Mouse (Mus musculus) splenic B cell, adult 2 months (primary cell): ENCODE results near the gene Tmem35b.
"Not testable (repeated sequence)": the region's sequence is repeated elsewhere in the genome, so short reads cannot be mapped to it uniquely, and the experiment has no call there.

ENCODE experiments used
- DNase-seq: peaks from one replicate; pipeline ENCODE4 v3.0.0-alpha.2; 2011; ENCODE audit warnings: low read depth, low spot score
- H3K27me3 ChIP-seq: 2 replicates; pipeline ENCODE4 v1.6.1; 2012; ENCODE audit warnings: mild to moderate bottlenecking, low read length, moderate library complexity, mixed read lengths; ENCODE audit not compliant: control insufficient read depth, poor library complexity, insufficient read depth, severe bottlenecking
- H3K36me3 ChIP-seq: 2 replicates; pipeline ENCODE4 v1.6.1; 2012; ENCODE audit warnings: mild to moderate bottlenecking, low read length, moderate library complexity, mixed read lengths; ENCODE audit not compliant: control insufficient read depth, poor library complexity, insufficient read depth, severe bottlenecking

Gene Tmem35b

GRCm38 (mm10) chr4:127123391-127123790 is at the start of gene Tmem35b:
Tmem35b (plus strand) TSS chr4:127123691.
- no peak for DNase-seq
- H3K36me3 ChIP-seq: no peaks in the 10 kb centered on the region
- no peaks in the 10 kb centered on the region for H3K27me3 ChIP-seq

GRCm38 (mm10) chr4:127074915-127075314 is 48.6 kb upstream of the Tmem35b start:
- H3K36me3 ChIP-seq: no peaks in the 10 kb centered on the region
- peaks cover 2% of the 10 kb centered on the region; the same call in 1 of the 2 replicates for H3K27me3 ChIP-seq
- DNase-seq: peak; percentile 25

- DNase-seq: peak; percentile 97
- Histone ChIP-seq H3K27me3 (peaks cover 2% of the 10 kb centered on the region; the same call in 1 of the 2 replicates), H3K36me3 (no peaks in the 10 kb centered on the region)
Observed at GRCm38 (mm10) chr4:127076875-127077548, 46.5 kb upstream of the Tmem35b start, which contains the start of gene Zmym6. Zmym6 (plus strand) TSS chr4:127077383.

GRCm38 (mm10) chr4:127080806-127081205 is 42.7 kb upstream of the Tmem35b start:
- H3K27me3 ChIP-seq: peaks cover 2% of the 10 kb centered on the region; the same call in 1 of the 2 replicates
- H3K36me3 ChIP-seq: no peaks in the 10 kb centered on the region
- no peak for DNase-seq

GRCm38 (mm10) chr4:127083131-127083530 is 40.4 kb upstream of the Tmem35b start:
- no peak for DNase-seq
- Histone ChIP-seq H3K36me3 (0 out of 2 replicates have a peak, but pooled peaks cover 1% of the 10 kb centered on the region), H3K27me3 (peaks cover 2% of the 10 kb centered on the region; the same call in 1 of the 2 replicates)

GRCm38 (mm10) chr4:127085761-127086160 is 37.7 kb upstream of the Tmem35b start:
- Histone ChIP-seq H3K27me3 (no peaks in the 10 kb centered on the region), H3K36me3 (peaks cover 3% of the 10 kb centered on the region; the same call in 1 of the 2 replicates)
- no peak for DNase-seq

- DNase-seq: no peak
- Histone ChIP-seq H3K36me3 (peaks cover 7% of the 10 kb centered on the region), H3K27me3 (no peaks in the 10 kb centered on the region)
Observed at GRCm38 (mm10) chr4:127091188-127091587, 32.3 kb upstream of the Tmem35b start.

- Histone ChIP-seq H3K36me3 (peaks cover 5% of the 10 kb centered on the region), H3K27me3 (no peaks in the 10 kb centered on the region)
- DNase-seq: no peak
Observed at GRCm38 (mm10) chr4:127095090-127095489, 28.4 kb upstream of the Tmem35b start.

GRCm38 (mm10) chr4:127099552-127099951 is 23.9 kb upstream of the Tmem35b start:
- H3K36me3 ChIP-seq, H3K27me3 ChIP-seq, DNase-seq: not testable (repeated sequence)

- no peak for DNase-seq
- H3K36me3 ChIP-seq: peaks cover 1% of the 10 kb centered on the region
- H3K27me3 ChIP-seq: no peaks in the 10 kb centered on the region
Observed at GRCm38 (mm10) chr4:127107566-127107965, 15.9 kb upstream of the Tmem35b start.

GRCm38 (mm10) chr4:127110570-127110969 is 12.9 kb upstream of the Tmem35b start:
- DNase-seq: no peak
- H3K36me3 ChIP-seq: peaks cover 1% of the 10 kb centered on the region; the same call in 1 of the 2 replicates
- H3K27me3 ChIP-seq: no peaks in the 10 kb centered on the region

- DNase-seq: no peak
- no peaks in the 10 kb centered on the region for H3K36me3 ChIP-seq
- H3K27me3 ChIP-seq: no peaks in the 10 kb centered on the region
Observed at GRCm38 (mm10) chr4:127124331-127124730, 840 bp downstream of the Tmem35b start.

- peak; percentile 91 for DNase-seq
- Histone ChIP-seq H3K36me3 (no peaks in the 10 kb centered on the region), H3K27me3 (no peaks in the 10 kb centered on the region)
Observed at GRCm38 (mm10) chr4:127125834-127126463, 2.5 kb downstream of the Tmem35b start.

GRCm38 (mm10) chr4:127134687-127135086 is 11.2 kb downstream of the Tmem35b start:
- Histone ChIP-seq H3K36me3 (no peaks in the 10 kb centered on the region), H3K27me3 (peaks cover 2% of the 10 kb centered on the region; the same call in 1 of the 2 replicates)
- no peak for DNase-seq

GRCm38 (mm10) chr4:127137591-127137990 is 14.1 kb downstream of the Tmem35b start:
- Histone ChIP-seq H3K27me3 (peaks cover 2% of the 10 kb centered on the region; the same call in 1 of the 2 replicates), H3K36me3 (no peaks in the 10 kb centered on the region)
- no peak for DNase-seq
